Mouse (Mus musculus): ENCODE results near the gene Klf1.

Gene Klf1

GRCm38 (mm10) chr8:84933767-84934559 lies 32.2 kb downstream of the Klf1 start:
- DNase-seq (ENCODE audit: extremely low spot score, low read depth, low spot score): no peak

- DNase-seq (ENCODE audit: extremely low spot score, low read depth, low spot score): no peak
Observed at GRCm38 (mm10) chr8:84934860-84935259, 33.1 kb downstream of the Klf1 start.

- DNase-seq (ENCODE audit: extremely low spot score, low read depth, low spot score): no peak
Observed at GRCm38 (mm10) chr8:84935489-84935888, 33.8 kb downstream of the Klf1 start.

- no peak for DNase-seq (ENCODE audit: extremely low spot score, low read depth, low spot score)
Observed at GRCm38 (mm10) chr8:84936041-84936961, 34.6 kb downstream of the Klf1 start.

GRCm38 (mm10) chr8:84936962-84937546 lies 35.3 kb downstream of the Klf1 start, which contains the start of gene Mast1:
TSS of gene Mast1 (minus strand) at chr8:84937359.
- no peak for DNase-seq (ENCODE audit: extremely low spot score, low read depth, low spot score)

GRCm38 (mm10) chr8:84937620-84938485 lies 36.1 kb downstream of the Klf1 start:
- no peak for DNase-seq (ENCODE audit: extremely low spot score, low read depth, low spot score)

- no peak for DNase-seq (ENCODE audit: extremely low spot score, low read depth, low spot score)
Observed at GRCm38 (mm10) chr8:84943699-84944098, 42.0 kb downstream of the Klf1 start.

- DNase-seq (ENCODE audit: extremely low spot score, low read depth, low spot score): no peak
Observed at GRCm38 (mm10) chr8:84944478-84945160, 42.9 kb downstream of the Klf1 start.

- no peak for DNase-seq (ENCODE audit: extremely low spot score, low read depth, low spot score)
Observed at GRCm38 (mm10) chr8:84945235-84945632, 43.5 kb downstream of the Klf1 start.

GRCm38 (mm10) chr8:84945633-84946527 lies 44.2 kb downstream of the Klf1 start:
- no peak for DNase-seq (ENCODE audit: extremely low spot score, low read depth, low spot score)

GRCm38 (mm10) chr8:84946528-84947240 lies 45.0 kb downstream of the Klf1 start, which contains the start of gene Rtbdn:
TSS of gene Rtbdn (plus strand) at chr8:84946991.
- DNase-seq (ENCODE audit: extremely low spot score, low read depth, low spot score): no peak

- DNase-seq (ENCODE audit: extremely low spot score, low read depth, low spot score): no peak
Observed at GRCm38 (mm10) chr8:84947241-84947545, 45.5 kb downstream of the Klf1 start.

GRCm38 (mm10) chr8:84949753-84950152 lies 48.0 kb downstream of the Klf1 start:
- DNase-seq (ENCODE audit: extremely low spot score, low read depth, low spot score): no peak

GRCm38 (mm10) chr8:84952612-84953255 lies 51.0 kb downstream of the Klf1 start:
- no peak for DNase-seq (ENCODE audit: extremely low spot score, low read depth, low spot score)
